Mouse (Mus musculus): ENCODE data around the gene Prcd. TPM values are rescaled to one million over a fixed set of nuclear protein-coding genes. Genes with fewer than 3 reads are reported as not detected.

Gene Prcd
- polyA plus RNA-seq, 1 experiment from 2014 or later, result 0.62 TPM

- no peak for DNase-seq (ENCODE audit: extremely low spot score, low spot score)
- peaks cover 73% of the 10 kb centered on the region for H3K4me1 ChIP-seq
- peaks cover 74% of the 10 kb centered on the region for H3K27me3 ChIP-seq (ENCODE audit: poor library complexity, severe bottlenecking)
- H3K9me3 ChIP-seq, result no peaks in the 10 kb centered on the region
- 85% methylated on average over 7 of the region's 7 CpGs for WGBS
- peak overlapping the region; percentile 66 for H3K27ac ChIP-seq
- H3K36me3 ChIP-seq (replicated peaks), result no peaks in the 10 kb centered on the region
- H3K4me3 ChIP-seq, result no peak overlapping the region
Observed at GRCm38 (mm10) chr11:116646771-116647170, 6.6 kb upstream of the Prcd start.

DNA sequence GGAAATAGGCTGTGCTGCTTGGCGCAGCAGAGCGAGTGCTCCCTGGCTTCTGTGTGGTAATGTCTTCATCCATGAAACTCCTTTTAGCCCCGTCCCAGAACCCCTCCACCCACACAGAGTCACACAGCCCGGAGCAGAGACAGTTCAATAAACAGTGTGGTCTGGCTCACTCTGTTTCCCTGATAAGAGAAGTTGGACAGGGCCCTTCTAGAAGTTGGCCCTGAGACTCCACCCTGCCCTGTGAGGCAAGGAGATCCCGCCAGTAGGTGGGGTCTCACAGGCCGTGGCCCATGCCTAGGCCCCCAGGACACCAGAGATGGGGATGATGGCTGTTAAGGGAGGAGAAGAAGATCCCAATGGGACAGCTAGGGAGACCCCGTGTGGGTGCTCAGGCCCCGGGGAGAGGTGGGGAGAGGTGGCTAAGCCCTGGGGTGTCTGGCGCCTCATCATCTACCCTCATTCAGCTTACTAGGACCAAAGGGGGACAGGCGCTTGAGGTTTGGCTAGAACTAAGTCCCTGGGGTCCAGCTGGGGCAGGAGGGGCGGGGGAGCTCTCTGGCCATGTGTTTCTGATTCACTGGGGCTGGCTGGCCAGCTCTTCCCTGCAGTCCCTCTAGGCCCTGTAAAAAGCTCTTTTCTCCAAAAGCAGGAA lies 5.9 kb upstream of the Prcd start:
- Histone ChIP-seq H3K27me3 (ENCODE audit: poor library complexity, severe bottlenecking) (peaks cover 78% of the 10 kb centered on the region), H3K9me3 (no peaks in the 10 kb centered on the region), H3K36me3 (replicated peaks) (no peaks in the 10 kb centered on the region), H3K27ac (peak overlapping the region; percentile 66), H3K4me3 (no peak overlapping the region), H3K4me1 (peaks cover 80% of the 10 kb centered on the region)
- WGBS, result 61% methylated on average over 11 of the region's 11 CpGs
- no peak for DNase-seq (ENCODE audit: extremely low spot score, low spot score)

- Histone ChIP-seq H3K27ac (peak overlapping the region; percentile 66), H3K4me1 (peaks cover 84% of the 10 kb centered on the region), H3K36me3 (replicated peaks) (no peaks in the 10 kb centered on the region), H3K9me3 (no peaks in the 10 kb centered on the region), H3K4me3 (no peak overlapping the region), H3K27me3 (ENCODE audit: poor library complexity, severe bottlenecking) (peaks cover 80% of the 10 kb centered on the region)
- no peak for DNase-seq (ENCODE audit: extremely low spot score, low spot score)
- WGBS, result 61% methylated on average over 18 of the region's 18 CpGs
Observed at GRCm38 (mm10) chr11:116648213-116648921, 5.0 kb upstream of the Prcd start.

DNA sequence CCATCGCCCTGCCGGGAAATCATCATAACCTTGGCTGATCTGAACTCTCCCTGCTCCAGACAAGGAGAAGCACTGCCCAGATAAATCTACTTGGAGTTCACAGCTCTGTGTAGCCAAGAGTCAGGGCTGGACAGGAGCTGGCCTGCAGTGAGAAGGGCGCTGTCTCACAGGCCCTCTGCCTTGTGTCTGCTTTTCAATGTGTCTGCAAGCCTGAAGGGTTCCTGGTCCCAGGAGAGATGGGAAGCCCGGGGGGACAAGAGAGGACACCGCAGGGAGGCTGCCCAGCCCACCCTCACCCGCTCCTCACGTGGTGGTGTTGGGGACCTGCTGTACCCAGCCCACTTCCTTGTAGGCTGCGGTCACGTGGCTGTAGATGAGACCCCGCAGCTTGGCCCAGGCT lies 4.4 kb upstream of the Prcd start:
- Histone ChIP-seq H3K9me3 (no peaks in the 10 kb centered on the region), H3K27me3 (ENCODE audit: poor library complexity, severe bottlenecking) (peaks cover 83% of the 10 kb centered on the region), H3K4me1 (peaks cover 84% of the 10 kb centered on the region), H3K4me3 (no peak overlapping the region), H3K36me3 (replicated peaks) (no peaks in the 10 kb centered on the region), H3K27ac (peak overlapping the region; percentile 66)
- WGBS, result 75% methylated on average over 10 of the region's 10 CpGs
- DNase-seq (ENCODE audit: extremely low spot score, low spot score), result no peak

DNA sequence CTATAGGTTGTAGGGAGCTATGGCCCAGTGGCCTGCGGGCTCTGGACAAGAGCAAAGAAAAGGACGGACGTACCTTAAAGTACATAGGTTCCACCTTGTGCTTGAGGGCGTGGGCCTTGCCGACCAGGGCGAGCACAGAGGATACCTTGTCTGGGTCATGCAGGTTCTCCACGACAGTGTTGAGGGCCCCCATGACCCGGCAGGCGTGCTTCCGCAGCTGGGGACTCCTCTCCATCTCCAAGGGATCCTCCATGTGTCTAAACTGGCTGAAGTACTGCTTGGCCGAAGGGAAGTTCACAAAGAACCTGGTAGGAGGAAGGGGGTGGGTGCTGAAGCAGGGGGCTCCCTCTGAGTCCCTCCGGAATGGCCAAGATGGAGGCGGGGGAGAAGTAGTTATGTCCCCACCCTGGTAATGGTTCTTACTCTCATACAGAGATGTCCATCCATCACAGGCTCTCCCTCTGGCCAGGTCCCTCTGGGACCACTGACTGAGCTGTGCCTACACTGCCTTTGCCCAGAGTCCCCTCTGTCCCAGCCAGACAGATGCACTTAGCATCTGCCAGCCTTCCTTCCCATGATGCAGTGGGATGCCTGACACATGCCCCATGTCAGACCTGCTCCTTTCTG lies 3.5 kb upstream of the Prcd start:
- H3K27me3 ChIP-seq (ENCODE audit: poor library complexity, severe bottlenecking), result peaks cover 83% of the 10 kb centered on the region
- peaks cover 82% of the 10 kb centered on the region for H3K4me1 ChIP-seq
- no peak for DNase-seq (ENCODE audit: extremely low spot score, low spot score)
- 88% methylated on average over 13 of the region's 13 CpGs for WGBS
- no peak overlapping the region; the same call in 1 of the 2 replicates for H3K27ac ChIP-seq
- no peaks in the 10 kb centered on the region for H3K36me3 ChIP-seq (replicated peaks)
- H3K9me3 ChIP-seq, result no peaks in the 10 kb centered on the region
- no peak overlapping the region for H3K4me3 ChIP-seq

GRCm38 (mm10) chr11:116650811-116651210 lies 2.5 kb upstream of the Prcd start:
- Histone ChIP-seq H3K9me3 (no peaks in the 10 kb centered on the region), H3K4me3 (no peak overlapping the region), H3K27me3 (ENCODE audit: poor library complexity, severe bottlenecking) (peaks cover 82% of the 10 kb centered on the region)

DNA sequence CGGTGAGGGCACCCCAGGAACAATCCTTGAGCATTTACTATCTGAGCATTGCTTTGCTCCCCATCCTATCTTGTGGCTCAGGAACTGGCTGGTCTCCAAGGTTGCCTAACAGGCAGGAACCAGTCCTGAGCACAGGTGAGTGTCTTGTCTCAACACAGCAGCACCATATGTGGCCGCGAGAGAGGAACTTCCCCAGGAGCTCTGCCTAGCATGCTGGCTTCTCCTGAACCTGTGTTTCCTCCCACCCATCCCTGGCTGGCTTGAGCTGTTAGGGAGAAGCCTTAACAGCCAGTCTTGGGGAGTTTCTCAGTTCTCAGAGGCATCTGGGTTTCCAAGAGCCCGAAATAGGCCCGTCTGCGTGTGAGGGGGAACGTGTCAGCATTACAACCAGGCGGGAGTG lies 2.0 kb upstream of the Prcd start:
- Histone ChIP-seq H3K4me1 (peaks cover 69% of the 10 kb centered on the region), H3K4me3 (no peak overlapping the region), H3K36me3 (replicated peaks) (no peaks in the 10 kb centered on the region), H3K27ac (no peak overlapping the region), H3K9me3 (no peaks in the 10 kb centered on the region), H3K27me3 (ENCODE audit: poor library complexity, severe bottlenecking) (peaks cover 82% of the 10 kb centered on the region)
- WGBS, result 85% methylated on average over 8 of the region's 8 CpGs
- no peak for DNase-seq (ENCODE audit: extremely low spot score, low spot score)

More at GRCm38 (mm10) chr11:116650811-116651210, 2.5 kb upstream of the Prcd start:
- no peak for DNase-seq (ENCODE audit: extremely low spot score, low spot score)
- peaks cover 73% of the 10 kb centered on the region for H3K4me1 ChIP-seq
- 89% methylated on average over 8 of the region's 8 CpGs for WGBS
- H3K27ac ChIP-seq, result no peak overlapping the region
- H3K36me3 ChIP-seq (replicated peaks), result no peaks in the 10 kb centered on the region

DNA sequence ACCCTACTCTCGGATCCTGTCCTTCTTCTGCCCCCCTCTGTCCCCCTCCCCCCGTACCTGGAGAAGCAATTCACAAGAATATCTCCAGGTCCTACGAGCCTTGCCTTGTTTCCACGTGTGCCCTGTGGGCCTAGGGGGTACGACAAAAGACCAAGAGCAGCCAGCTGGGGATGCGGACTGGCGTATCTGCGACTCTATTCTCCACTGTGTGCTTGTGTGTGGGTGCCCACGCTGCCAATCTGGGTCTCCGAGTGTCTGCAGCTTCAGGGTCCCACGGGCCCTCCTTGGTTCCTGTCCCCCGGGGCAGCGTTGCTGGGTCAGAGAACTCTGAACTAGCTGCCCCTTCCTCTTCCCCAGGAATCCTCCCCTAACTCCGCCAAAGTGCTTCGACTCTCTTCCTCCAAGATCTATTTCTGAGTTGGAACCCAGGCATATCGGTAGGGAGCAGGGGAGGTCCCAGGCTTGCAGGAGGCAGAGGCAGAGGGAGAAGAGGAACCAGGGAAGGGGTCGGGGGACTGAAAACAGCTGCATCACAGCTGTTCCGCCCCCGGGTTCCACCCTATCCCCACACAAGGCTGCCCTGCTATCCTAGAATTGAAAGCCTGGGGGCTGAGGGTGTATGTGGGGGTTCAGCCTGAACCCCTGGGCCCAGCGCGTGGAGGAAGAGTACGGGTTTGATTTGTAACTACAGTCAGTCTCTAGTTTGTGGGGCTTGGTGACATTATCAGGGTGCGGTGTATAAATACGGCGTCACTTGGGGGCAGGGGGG lies 820 bp upstream of the Prcd start:
- Histone ChIP-seq H3K9me3 (no peaks in the 10 kb centered on the region), H3K36me3 (replicated peaks) (no peaks in the 10 kb centered on the region), H3K27ac (no peak overlapping the region), H3K27me3 (ENCODE audit: poor library complexity, severe bottlenecking) (peaks cover 76% of the 10 kb centered on the region), H3K4me1 (peaks cover 69% of the 10 kb centered on the region), H3K4me3 (peak overlapping the region; percentile 65; the same call in 1 of the 2 replicates)
- 65% methylated on average over 25 of the region's 25 CpGs for WGBS
- DNase-seq (ENCODE audit: extremely low spot score, low spot score), result no peak

- Histone ChIP-seq H3K36me3 (replicated peaks) (no peaks in the 10 kb centered on the region), H3K27me3 (ENCODE audit: poor library complexity, severe bottlenecking) (peaks cover 75% of the 10 kb centered on the region), H3K9me3 (no peaks in the 10 kb centered on the region), H3K4me1 (peaks cover 66% of the 10 kb centered on the region), H3K4me3 (peak overlapping the region; percentile 65), H3K27ac (peak overlapping the region; percentile 74)
- 1% methylated on average over 47 of the region's 47 CpGs for WGBS
- peak; percentile 55 for DNase-seq (ENCODE audit: extremely low spot score, low spot score)
Observed at GRCm38 (mm10) chr11:116653709-116654221, 431 bp downstream of the Prcd start.

GRCm38 (mm10) chr11:116654255-116654821 lies 1.0 kb downstream of the Prcd start, which contains the start of gene Cygb:
Gene Cygb (minus strand): TSS chr11:116654313.
- 6% methylated on average over 28 of the region's 28 CpGs for WGBS
- no peak for DNase-seq (ENCODE audit: extremely low spot score, low spot score)
- Histone ChIP-seq H3K9me3 (no peaks in the 10 kb centered on the region), H3K4me1 (peaks cover 60% of the 10 kb centered on the region), H3K27ac (peak within 1 kb of the TSS; percentile 74), H3K4me3 (peak within 1 kb of the TSS; percentile 65), H3K27me3 (ENCODE audit: poor library complexity, severe bottlenecking) (peaks cover 72% of the 10 kb centered on the region), H3K36me3 (replicated peaks) (no peaks in the 10 kb centered on the region)

GRCm38 (mm10) chr11:116656348-116657191 lies 3.2 kb downstream of the Prcd start:
- Histone ChIP-seq H3K27ac (peak overlapping the region; percentile 90), H3K36me3 (replicated peaks) (no peaks in the 10 kb centered on the region), H3K27me3 (ENCODE audit: poor library complexity, severe bottlenecking) (peaks cover 72% of the 10 kb centered on the region), H3K4me1 (peaks cover 68% of the 10 kb centered on the region), H3K9me3 (no peaks in the 10 kb centered on the region), H3K4me3 (peak overlapping the region; percentile 47; the same call in 1 of the 2 replicates)
- WGBS, result 80% methylated on average over 16 of the region's 16 CpGs
- DNase-seq (ENCODE audit: extremely low spot score, low spot score), result no peak
